Mouse (Mus musculus) lung, embryonic 16.5 days (tissue): ENCODE measurements around the gene Slc35e2. TPM values are rescaled to one million over a fixed set of nuclear protein-coding genes. Genes with fewer than 3 reads are reported as not detected.

Experiments used
- ATAC-seq: fragments of 200-750 bp; cut with Nextera tagmentation; 2 replicates; pipeline ENCODE4 v1.8.0; 2017; ENCODE audit warnings: low read depth, mild to moderate bottlenecking, moderate library complexity
- H3K27ac ChIP-seq: fragments of 300-500 bp; sonication (generic); 2 replicates; pipeline ENCODE4 v1.5.1; 2014; ENCODE audit warnings: mild to moderate bottlenecking, control low read depth, low read length
- H3K27me3 ChIP-seq: fragments of 300-500 bp; sonication (generic); 2 replicates; pipeline ENCODE4 v1.6.1; 2014; ENCODE audit warnings: low read depth, low read length, mixed read lengths; ENCODE audit not compliant: control insufficient read depth, insufficient read depth
- H3K36me3 ChIP-seq: fragments of 300-500 bp; sonication (generic); 2 replicates; pipeline ENCODE4 v1.6.1; 2014; ENCODE audit warnings: low read length; ENCODE audit not compliant: control insufficient read depth, insufficient read depth
- H3K4me1 ChIP-seq: fragments of 300-500 bp; sonication (generic); replicated peaks from 2 replicates; pipeline ENCODE4 v1.6.1; 2014; ENCODE audit warnings: low read length, mixed read lengths; ENCODE audit not compliant: control insufficient read depth, insufficient read depth
- H3K4me2 ChIP-seq: fragments of 300-500 bp; sonication (generic); 2 replicates; pipeline ENCODE4 v1.6.1; 2014; ENCODE audit warnings: low read depth, low read length, control low read depth
- H3K4me3 ChIP-seq: fragments of 300-500 bp; sonication (generic); 2 replicates; pipeline ENCODE4 v1.5.1; 2014; ENCODE audit warnings: mild to moderate bottlenecking, low read length, control low read depth
- H3K9ac ChIP-seq: fragments of 300-500 bp; sonication (generic); 2 replicates; pipeline ENCODE4 v1.6.1; 2014; ENCODE audit warnings: low read length, control low read depth
- H3K9me3 ChIP-seq: fragments of 300-500 bp; sonication (generic); 2 replicates; pipeline ENCODE4 v1.6.1; 2016; ENCODE audit warnings: low read length; ENCODE audit not compliant: control insufficient read depth
- WGBS: fragments of 180-500 bp; shearing (Covaris S2); extraction: QIAGEN DNeasy Blood & Tissue Kit; methylation state at CpG from one replicate; pipeline ENCODE4 v1.1.7; 2014; 5-methylcytosine and 5-hydroxymethylcytosine counted together
- polyA plus RNA-seq: library from polyadenylated mRNA; unstranded; fragments of >200 nt; fragmentation: Nextera tagmentation; extraction: Ambion mirVana; gene quantifications from 2 replicates; pipeline ENCODE4 v1.2.1, GENCODE M21; 2015

Slc35e2 gene
- polyA plus RNA-seq, 1 experiment from 2014 or later, result 6.5 TPM

DNA sequence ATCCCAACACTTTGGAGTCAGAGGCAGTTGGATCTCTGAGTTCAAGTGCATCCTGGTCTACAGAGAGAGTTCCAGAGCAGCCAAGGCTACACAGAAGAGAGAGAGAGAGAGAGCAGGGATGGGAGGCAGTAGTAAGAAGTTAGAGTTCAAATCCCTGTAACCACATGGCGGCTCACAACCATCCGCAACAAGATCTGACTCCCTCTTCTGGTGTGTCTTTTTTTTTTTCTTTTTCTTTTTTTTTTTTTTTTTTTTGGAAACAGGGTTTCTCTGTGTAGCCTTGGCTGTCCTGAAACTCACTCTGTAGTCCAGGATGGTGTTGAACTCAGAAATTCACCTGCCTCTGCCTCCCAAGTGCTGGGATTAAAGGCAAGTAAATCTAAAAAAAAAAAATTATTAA, 70.9 kb downstream of the Slc35e2 start:
- Histone ChIP-seq H3K4me3 (no peak overlapping the region), H3K4me1 (peaks cover 9% of the 10 kb centered on the region), H3K9ac (no peak overlapping the region), H3K9me3 (no peaks in the 10 kb centered on the region), H3K36me3 (no peaks in the 10 kb centered on the region), H3K27me3 (no peaks in the 10 kb centered on the region), H3K4me2 (no peak overlapping the region), H3K27ac (no peak overlapping the region)
- whole genome bisulfite sequencing, result 52% methylated on average over 2 of the region's 2 CpGs
- no peak for ATAC-seq

Other genes with a start within 250 kb of the Slc35e2 start
- gene Prkcz, start 240.1 kb upstream of the Slc35e2 start, polyA plus RNA-seq, result 20.6 and 21.1 TPM in 2 replicates
- gene Gabrd, start 203.3 kb upstream of the Slc35e2 start, polyA plus RNA-seq, result 0.08 and 0.16 TPM in 2 replicates
- gene Cfap74, start 192.2 kb upstream of the Slc35e2 start, polyA plus RNA-seq, result 2.8 and 3.0 TPM in 2 replicates
- gene Tmem52, start 132.3 kb upstream of the Slc35e2 start, polyA plus RNA-seq, result 0.40 and 0.72 TPM in 2 replicates
- 389 and 455 TPM in 2 replicates for gene Gnb1, start 110.1 kb upstream of the Slc35e2 start, polyA plus RNA-seq
- 71.9 and 76.3 TPM in 2 replicates for gene Nadk, start 39.0 kb upstream of the Slc35e2 start, polyA plus RNA-seq
- gene Cdk11b, start 23.4 kb downstream of the Slc35e2 start, polyA plus RNA-seq, result 51.8 and 54.6 TPM in 2 replicates
- not detected in 2 replicates for gene Gm10563, start 44.0 kb downstream of the Slc35e2 start, polyA plus RNA-seq
- gene Mmp23, start 52.0 kb downstream of the Slc35e2 start, polyA plus RNA-seq, result 43.3 and 47.2 TPM in 2 replicates
- gene Mib2, start 67.8 kb downstream of the Slc35e2 start, polyA plus RNA-seq, result 27.8 and 31.9 TPM in 2 replicates
- gene Fndc10, start 92.9 kb downstream of the Slc35e2 start, polyA plus RNA-seq, result 1.3 and 1.4 TPM in 2 replicates
- gene Ssu72, start 103.4 kb downstream of the Slc35e2 start, polyA plus RNA-seq, result 139 and 148 TPM in 2 replicates
- gene Tmem240, start 133.4 kb downstream of the Slc35e2 start, polyA plus RNA-seq, result 0.15 and 0.29 TPM in 2 replicates
- 68.4 and 73.3 TPM in 2 replicates for gene Atad3a, start 159.7 kb downstream of the Slc35e2 start, polyA plus RNA-seq
- 7.5 and 8.6 TPM in 2 replicates for gene Vwa1, start 173.3 kb downstream of the Slc35e2 start, polyA plus RNA-seq
- gene Tmem88b, start 184.5 kb downstream of the Slc35e2 start, polyA plus RNA-seq, result 0.15 and 0.21 TPM in 2 replicates
- gene Ankrd65, start 189.0 kb downstream of the Slc35e2 start, polyA plus RNA-seq, result 0.69 and 1.0 TPM in 2 replicates
- 177 and 194 TPM in 2 replicates for gene Mrpl20, start 201.5 kb downstream of the Slc35e2 start, polyA plus RNA-seq
- gene Ccnl2, start 211.1 kb downstream of the Slc35e2 start, polyA plus RNA-seq, result 179 and 185 TPM in 2 replicates
- gene Aurkaip1, start 229.9 kb downstream of the Slc35e2 start, polyA plus RNA-seq, result 141 and 146 TPM in 2 replicates
- 246 and 255 TPM in 2 replicates for gene Mxra8, start 238.3 kb downstream of the Slc35e2 start, polyA plus RNA-seq
- 4.5 and 6.0 TPM in 2 replicates for gene Dvl1, start 246.0 kb downstream of the Slc35e2 start, polyA plus RNA-seq